Mouse (Mus musculus) mature B cell (primary cell): Measurements from ENCODE around the gene Cyb5rl.

Experiments
- in situ Hi-C: fragments of 300-500 bp; cut with MboI; formaldehyde crosslinking; loops from 2 replicates; pipeline ENCODE4 v1.14.3; 2019

The Cyb5rl gene

GRCm38 (mm10) chr4:107066252-107067124 is at the start of gene Cyb5rl, which contains the start of gene Mrpl37:
Gene Cyb5rl (plus strand): TSS chr4:107066988.
Gene Mrpl37 (minus strand): TSS chr4:107066868.
- in situ Hi-C loops, result no loop called here

- in situ Hi-C loops, result no loop called here
Measured at GRCm38 (mm10) chr4:107017257-107017656, 49.5 kb upstream of the Cyb5rl start.

GRCm38 (mm10) chr4:107018521-107018920 is 48.3 kb upstream of the Cyb5rl start:
- in situ Hi-C loops, result no loop called here

- in situ Hi-C loops, result no loop called here
Measured at GRCm38 (mm10) chr4:107019027-107019426, 47.8 kb upstream of the Cyb5rl start.

- in situ Hi-C loops, result no loop called here
Measured at GRCm38 (mm10) chr4:107020287-107021000, 46.3 kb upstream of the Cyb5rl start.

GRCm38 (mm10) chr4:107021464-107021863 is 45.3 kb upstream of the Cyb5rl start:
- in situ Hi-C loops, result no loop called here

- in situ Hi-C loops, result no loop called here
Measured at GRCm38 (mm10) chr4:107024899-107025298, 41.9 kb upstream of the Cyb5rl start.

- in situ Hi-C loops, result no loop called here
Measured at GRCm38 (mm10) chr4:107025369-107025768, 41.4 kb upstream of the Cyb5rl start.

GRCm38 (mm10) chr4:107026451-107026850 is 40.3 kb upstream of the Cyb5rl start:
- in situ Hi-C loops, result no loop called here

GRCm38 (mm10) chr4:107035689-107036088 is 31.1 kb upstream of the Cyb5rl start:
- in situ Hi-C loops, result no loop called here

GRCm38 (mm10) chr4:107036985-107037384 is 29.8 kb upstream of the Cyb5rl start:
- in situ Hi-C loops, result no loop called here

GRCm38 (mm10) chr4:107038303-107038702 is 28.5 kb upstream of the Cyb5rl start:
- in situ Hi-C loops, result no loop called here

- in situ Hi-C loops, result no loop called here
Measured at GRCm38 (mm10) chr4:107039270-107039669, 27.5 kb upstream of the Cyb5rl start.

GRCm38 (mm10) chr4:107042304-107042703 is 24.5 kb upstream of the Cyb5rl start:
- in situ Hi-C loops, result no loop called here

GRCm38 (mm10) chr4:107045188-107045587 is 21.6 kb upstream of the Cyb5rl start:
- in situ Hi-C loops, result no loop called here

GRCm38 (mm10) chr4:107047806-107048205 is 19.0 kb upstream of the Cyb5rl start:
- in situ Hi-C loops, result no loop called here

- in situ Hi-C loops, result no loop called here
Measured at GRCm38 (mm10) chr4:107048568-107049162, 18.1 kb upstream of the Cyb5rl start.

- in situ Hi-C loops, result no loop called here
Measured at GRCm38 (mm10) chr4:107051889-107052288, 14.9 kb upstream of the Cyb5rl start.

GRCm38 (mm10) chr4:107052962-107053553 is 13.7 kb upstream of the Cyb5rl start:
- in situ Hi-C loops, result no loop called here

GRCm38 (mm10) chr4:107056088-107056487 is 10.7 kb upstream of the Cyb5rl start:
- in situ Hi-C loops, result no loop called here

- in situ Hi-C loops, result no loop called here
Measured at GRCm38 (mm10) chr4:107058346-107058745, 8.4 kb upstream of the Cyb5rl start.

GRCm38 (mm10) chr4:107058781-107059180 is 8.0 kb upstream of the Cyb5rl start:
- in situ Hi-C loops, result no loop called here
